Mouse (Mus musculus): ENCODE data around the gene Slc28a3. TPM values are rescaled to one million over a fixed set of nuclear protein-coding genes. Genes with fewer than 3 reads are reported as not detected.

The Slc28a3 gene
- polyA plus RNA-seq, 1 experiment from 2014 or later, result 0.01 TPM

- ATAC-seq (no peak), DNase-seq (ENCODE audit: low read depth, low spot score) (no peak)
- ChIA-PET POLR2A (no interaction called here), CTCF (interaction anchor here (1.0 to 1.1 kb wide), 2 partner anchors 8 to 11 kb away, joined by 3 to 4 read pairs; no protein-coding TSS in a partner anchor)
- in situ Hi-C loops (cut with MboI; ENCODE audit: low pct_unique_long_range_greater_than_20kb), result no loop called here
- no peaks in the 10 kb centered on the region for H3K27me3 ChIP-seq
- no peak for TF ChIP-seq CTCF (IDR thresholded peaks at IDR 0.05)
Measured at GRCm38 (mm10) chr13:58523761-58524117, 86.9 kb downstream of the Slc28a3 start.

- POLR2A ChIA-PET, result no interaction called here
- no peaks in the 10 kb centered on the region for H3K27me3 ChIP-seq
- DNase-seq (ENCODE audit: low read depth, low spot score), result no peak
- in situ Hi-C loops (cut with MboI; ENCODE audit: low pct_unique_long_range_greater_than_20kb), result no loop called here
- ATAC-seq, result no peak
- CTCF ChIA-PET, result interaction anchor here (1.0 to 1.1 kb wide), 2 partner anchors 9 to 135 kb away, joined by 3 to 4 read pairs; no protein-coding TSS in a partner anchor
- TF ChIP-seq CTCF (IDR thresholded peaks at IDR 0.05), result no peak
Measured at GRCm38 (mm10) chr13:58523011-58523760, 87.5 kb downstream of the Slc28a3 start.

- CTCF ChIA-PET, result no interaction called here
Measured at GRCm38 (mm10) chr13:58521331-58522030, 89.2 kb downstream of the Slc28a3 start.

GRCm38 (mm10) chr13:58520580-58521330, 89.9 kb downstream of the Slc28a3 start:
- POLR2A ChIA-PET, result no interaction called here
- no peaks in the 10 kb centered on the region for H3K27me3 ChIP-seq
- DNase-seq (ENCODE audit: low read depth, low spot score) (no peak), ATAC-seq (peak; percentile 35)
- CTCF ChIA-PET, result no interaction called here
- in situ Hi-C loops (cut with MboI; ENCODE audit: low pct_unique_long_range_greater_than_20kb), result no loop called here
- no peak for TF ChIP-seq CTCF (IDR thresholded peaks at IDR 0.05)

More at GRCm38 (mm10) chr13:58521331-58522030, 89.2 kb downstream of the Slc28a3 start:
- ATAC-seq (no peak), DNase-seq (ENCODE audit: low read depth, low spot score) (peak; percentile 13)
- TF ChIP-seq CTCF (IDR thresholded peaks at IDR 0.05), result no peak
- in situ Hi-C loops (cut with MboI; ENCODE audit: low pct_unique_long_range_greater_than_20kb), result no loop called here
- no peaks in the 10 kb centered on the region for H3K27me3 ChIP-seq
- POLR2A ChIA-PET, result no interaction called here

- no peaks in the 10 kb centered on the region for H3K27me3 ChIP-seq
- ChIA-PET POLR2A (no interaction called here), CTCF (no interaction called here)
- TF ChIP-seq CTCF (IDR thresholded peaks at IDR 0.05), result no peak
- in situ Hi-C loops (cut with MboI; ENCODE audit: low pct_unique_long_range_greater_than_20kb), result no loop called here
- no peak for ATAC-seq
- DNase-seq (ENCODE audit: low read depth, low spot score), result no peak
Measured at GRCm38 (mm10) chr13:58520028-58520427, 90.6 kb downstream of the Slc28a3 start.

GRCm38 (mm10) chr13:58516277-58516676, 94.4 kb downstream of the Slc28a3 start:
- in situ Hi-C loops (cut with MboI; ENCODE audit: low pct_unique_long_range_greater_than_20kb), result no loop called here
- CTCF ChIA-PET, result interaction anchor here (0.6 kb wide), 1 partner anchor 20 kb away, joined by 3 read pairs; no protein-coding TSS in a partner anchor
- peak; percentile 27 for TF ChIP-seq CTCF (IDR thresholded peaks at IDR 0.05)
- POLR2A ChIA-PET, result no interaction called here
- DNase-seq (ENCODE audit: low read depth, low spot score) (no peak), ATAC-seq (no peak)
- H3K27me3 ChIP-seq, result no peaks in the 10 kb centered on the region

- ChIA-PET CTCF (no interaction called here), POLR2A (no interaction called here)
- TF ChIP-seq CTCF (IDR thresholded peaks at IDR 0.05), result no peak
- DNase-seq (ENCODE audit: low read depth, low spot score) (no peak), ATAC-seq (no peak)
- in situ Hi-C loops (cut with MboI; ENCODE audit: low pct_unique_long_range_greater_than_20kb), result no loop called here
- no peaks in the 10 kb centered on the region for H3K27me3 ChIP-seq
Measured at GRCm38 (mm10) chr13:58515635-58516034, 95.0 kb downstream of the Slc28a3 start.

- CTCF ChIA-PET, result no interaction called here
- TF ChIP-seq CTCF (IDR thresholded peaks at IDR 0.05), result peak; percentile 50
- H3K27me3 ChIP-seq, result no peaks in the 10 kb centered on the region
- no peak for DNase-seq (ENCODE audit: low read depth, low spot score)
- no peak for ATAC-seq
- POLR2A ChIA-PET, result no interaction called here
- in situ Hi-C loops (cut with MboI; ENCODE audit: low pct_unique_long_range_greater_than_20kb), result no loop called here
Measured at GRCm38 (mm10) chr13:58514147-58514727, 96.4 kb downstream of the Slc28a3 start.

GRCm38 (mm10) chr13:58511926-58512325, 98.8 kb downstream of the Slc28a3 start:
- ATAC-seq, result no peak
- no peak for DNase-seq (ENCODE audit: low read depth, low spot score)
- TF ChIP-seq CTCF (IDR thresholded peaks at IDR 0.05), result no peak
- ChIA-PET POLR2A (no interaction called here), CTCF (no interaction called here)
- in situ Hi-C loops (cut with MboI; ENCODE audit: low pct_unique_long_range_greater_than_20kb), result no loop called here
- H3K27me3 ChIP-seq, result peaks cover 2% of the 10 kb centered on the region

GRCm38 (mm10) chr13:58511248-58511647, 99.4 kb downstream of the Slc28a3 start:
- H3K27me3 ChIP-seq, result peaks cover 7% of the 10 kb centered on the region
- DNase-seq (ENCODE audit: low read depth, low spot score) (no peak), ATAC-seq (no peak)
- POLR2A ChIA-PET, result no interaction called here
- CTCF ChIA-PET, result no interaction called here
- in situ Hi-C loops (cut with MboI; ENCODE audit: low pct_unique_long_range_greater_than_20kb), result no loop called here
- TF ChIP-seq CTCF (IDR thresholded peaks at IDR 0.05), result no peak

All from Patski (cell line).